Mouse (Mus musculus) inflammation-experienced regulatory T-cells, adult 16 weeks (primary cell): ENCODE data around the gene Zfp84. TPM values are rescaled to one million over a fixed set of nuclear protein-coding genes. Genes with fewer than 3 reads are reported as not detected.

Experiments used
- polyA plus RNA-seq: library from polyadenylated mRNA; unstranded; fragments of 100-300 nt; shearing (Covaris generic); gene quantifications from one replicate; pipeline ENCODE4 v1.2.1, GENCODE M21; 2017

Gene Zfp84
- polyA plus RNA-seq = 25.5 TPM

DNA sequence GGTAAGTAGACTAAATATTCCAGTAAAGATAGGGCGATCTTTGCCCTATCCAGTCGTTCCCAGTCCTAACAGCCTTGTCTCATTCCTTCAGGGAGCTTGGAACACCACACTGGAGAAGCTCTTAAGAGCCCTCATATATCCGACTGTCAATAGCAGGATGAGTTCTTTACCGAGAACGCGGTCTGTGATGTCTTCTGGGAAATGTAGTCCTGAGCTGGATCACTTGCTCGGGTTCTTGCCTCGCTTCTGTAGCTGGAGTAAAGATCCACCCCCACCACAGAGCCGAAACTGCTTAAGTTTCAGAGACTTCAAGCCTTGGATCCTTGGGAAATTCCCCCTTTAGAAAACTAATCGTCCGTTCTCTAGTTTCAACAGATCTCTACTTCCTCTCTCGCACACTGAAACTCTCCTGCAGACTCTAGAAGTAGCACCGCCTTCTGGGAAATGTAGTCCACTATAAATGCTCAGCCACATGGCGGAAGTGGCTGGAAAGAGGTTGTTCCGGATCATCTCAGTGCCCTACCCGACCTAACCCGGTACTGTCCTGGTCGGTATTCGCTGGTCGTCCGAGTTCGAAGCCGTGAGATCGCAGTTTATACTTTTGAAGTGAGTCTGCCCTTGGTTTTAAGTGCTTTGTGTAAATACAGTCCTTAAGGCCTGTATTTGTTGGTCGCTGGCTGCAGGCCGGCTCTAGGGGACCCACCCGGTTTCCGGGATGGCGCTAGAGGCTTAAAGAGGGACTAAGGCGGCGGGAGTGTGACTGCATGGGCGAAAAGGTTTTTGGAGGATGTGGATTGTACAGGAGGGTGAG lies at the start of gene Zfp84:
TSS of gene Zfp84 (plus strand) at position 463 of the 811 bp plus-strand sequence.

DNA sequence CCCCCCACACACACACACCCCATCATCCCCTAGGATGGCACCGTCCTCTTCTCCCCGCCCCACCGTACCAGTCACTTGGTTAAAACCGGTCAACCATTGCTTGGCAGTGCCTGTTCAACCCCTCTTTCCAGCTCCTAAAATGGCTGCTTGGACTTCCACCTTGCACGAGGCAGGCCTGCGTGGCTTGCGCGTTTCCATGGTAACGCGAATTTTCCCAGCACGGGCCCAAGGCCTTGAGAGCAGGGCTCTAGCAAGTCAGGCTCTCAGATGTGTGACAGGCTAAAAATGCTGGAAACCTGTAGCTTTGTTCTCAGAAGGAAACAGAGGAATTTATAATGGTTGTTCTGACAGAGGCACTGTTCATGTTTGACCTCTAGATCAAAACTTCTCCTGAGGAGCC lies 41.5 kb upstream of the Zfp84 start, which contains the start of gene Catsperg2:
TSS of gene Catsperg2 (minus strand) at position 173 of the 400 bp plus-strand sequence.

DNA sequence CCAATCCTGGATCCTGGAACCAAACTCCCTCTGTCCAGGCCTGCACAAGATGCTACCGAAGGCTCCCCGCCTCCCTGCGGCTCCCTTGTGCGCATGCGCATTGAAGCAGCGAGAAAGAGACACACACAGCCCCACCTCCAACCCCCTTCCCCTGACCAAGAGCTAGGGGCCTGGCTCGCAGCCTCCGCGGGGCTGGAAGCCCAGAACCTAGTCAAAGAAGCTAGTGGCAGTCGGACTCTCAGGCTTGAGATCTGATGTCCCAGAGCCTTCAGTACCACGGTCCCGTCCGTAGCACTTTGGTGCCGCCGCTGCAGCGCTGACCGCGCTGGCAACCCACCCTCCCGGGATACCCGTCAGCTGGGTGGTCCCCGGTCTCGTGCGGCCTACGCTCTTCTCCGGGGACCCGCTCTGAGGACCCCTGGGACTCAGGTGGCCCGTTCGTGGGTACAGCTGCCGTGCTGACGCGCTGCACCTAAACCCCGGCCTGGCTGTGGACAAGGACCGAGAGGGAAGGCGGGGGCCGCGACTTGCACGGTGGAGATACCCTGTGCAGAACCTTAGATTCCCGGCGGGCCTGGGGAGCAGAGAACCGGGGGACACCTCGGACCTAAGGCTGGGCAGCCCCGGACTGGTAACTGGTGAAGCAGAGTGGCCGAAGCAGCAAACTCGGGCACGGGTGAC lies 15.7 kb downstream of the Zfp84 start, which contains the start of gene Zfp30:
TSS of gene Zfp30 (plus strand) at position 128 of the 681 bp plus-strand sequence.

DNA sequence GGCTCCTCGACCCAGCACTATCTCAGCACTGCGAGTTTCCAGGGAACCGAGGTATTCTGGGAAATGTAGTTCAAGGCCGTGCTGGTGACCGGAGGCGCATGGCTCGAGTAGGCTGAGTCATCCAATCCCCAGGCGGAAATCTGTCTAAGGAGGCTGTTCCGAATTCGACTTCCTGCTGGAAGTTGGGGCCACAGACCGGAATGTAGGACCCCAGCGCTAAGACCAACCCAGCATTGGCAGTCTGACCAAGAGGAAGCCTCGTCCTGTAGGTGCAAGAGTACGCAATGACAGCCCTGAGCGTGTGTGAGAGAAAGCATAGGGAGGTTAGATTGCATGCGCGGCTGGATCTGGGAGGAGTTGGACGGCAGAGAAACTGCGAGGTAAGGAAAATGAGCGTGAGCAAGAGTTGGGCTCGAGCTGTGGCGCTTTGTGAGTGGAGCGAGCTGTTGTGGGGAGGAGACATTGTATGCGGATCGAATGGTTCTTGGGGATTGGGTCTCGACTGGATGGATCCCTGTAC lies 47.6 kb downstream of the Zfp84 start, which contains the start of gene Zfp790:
TSS of gene Zfp790 (plus strand) at position 205 of the 520 bp plus-strand sequence.

Other genes with a start within 250 kb of the Zfp84 start
- 9.9 TPM for gene Sipa1l3, start 249.9 kb upstream of the Zfp84 start, polyA plus RNA-seq
- not detected for gene Catsperg2, start 41.5 kb upstream of the Zfp84 start, polyA plus RNA-seq
- gene Zfp30, start 15.4 kb downstream of the Zfp84 start, polyA plus RNA-seq = 0.20 TPM
- 31.0 TPM for gene Zfp790, start 47.6 kb downstream of the Zfp84 start, polyA plus RNA-seq
- gene Zfp940, start 85.1 kb downstream of the Zfp84 start, polyA plus RNA-seq = 7.7 TPM
- gene Zfp420, start 91.4 kb downstream of the Zfp84 start, polyA plus RNA-seq = 11.8 TPM
- gene Zfp27, start 138.0 kb downstream of the Zfp84 start, polyA plus RNA-seq = 7.9 TPM
- 0.91 TPM for gene Zfp383, start 139.7 kb downstream of the Zfp84 start, polyA plus RNA-seq
- 11.4 TPM for gene Zfp74, start 185.5 kb downstream of the Zfp84 start, polyA plus RNA-seq
- gene Zfp568, start 215.4 kb downstream of the Zfp84 start, polyA plus RNA-seq = 6.7 TPM